Mouse (Mus musculus) right cerebral cortex, postnatal 4 days (tissue): ENCODE data around the gene Lepr.

Experiments
- DNase-seq: peaks from one replicate; pipeline ENCODE4 v3.0.0-alpha.2; 2022

Gene Lepr

GRCm38 (mm10) chr4:101717367-101718121, at the start of gene Lepr:
TSS of gene Lepr (plus strand) at chr4:101717404.
- peak; percentile 29 for DNase-seq

GRCm38 (mm10) chr4:101669161-101669560, 48.0 kb upstream of the Lepr start:
- DNase-seq: no peak

- DNase-seq: no peak
Measured at GRCm38 (mm10) chr4:101669811-101670210, 47.4 kb upstream of the Lepr start.

GRCm38 (mm10) chr4:101674790-101675189, 42.4 kb upstream of the Lepr start:
- no peak for DNase-seq

- DNase-seq: no peak
Measured at GRCm38 (mm10) chr4:101675726-101676125, 41.5 kb upstream of the Lepr start.

GRCm38 (mm10) chr4:101682620-101683019, 34.6 kb upstream of the Lepr start:
- no peak for DNase-seq

- no peak for DNase-seq
Measured at GRCm38 (mm10) chr4:101683086-101683485, 34.1 kb upstream of the Lepr start.

- DNase-seq: no peak
Measured at GRCm38 (mm10) chr4:101684821-101685220, 32.4 kb upstream of the Lepr start.

- no peak for DNase-seq
Measured at GRCm38 (mm10) chr4:101686227-101686810, 30.9 kb upstream of the Lepr start.

- DNase-seq: no peak
Measured at GRCm38 (mm10) chr4:101689241-101689640, 28.0 kb upstream of the Lepr start.

GRCm38 (mm10) chr4:101689645-101690044, 27.6 kb upstream of the Lepr start:
- DNase-seq: no peak

- DNase-seq: no peak
Measured at GRCm38 (mm10) chr4:101692892-101693291, 24.3 kb upstream of the Lepr start.

GRCm38 (mm10) chr4:101694529-101694928, 22.7 kb upstream of the Lepr start:
- no peak for DNase-seq

GRCm38 (mm10) chr4:101697236-101697635, 20.0 kb upstream of the Lepr start:
- no peak for DNase-seq

GRCm38 (mm10) chr4:101699423-101699822, 17.8 kb upstream of the Lepr start:
- no peak for DNase-seq

GRCm38 (mm10) chr4:101700892-101701640, 16.1 kb upstream of the Lepr start:
- DNase-seq: no peak

- no peak for DNase-seq
Measured at GRCm38 (mm10) chr4:101705325-101705724, 11.9 kb upstream of the Lepr start.

GRCm38 (mm10) chr4:101707234-101707633, 10.0 kb upstream of the Lepr start:
- no peak for DNase-seq

- DNase-seq: no peak
Measured at GRCm38 (mm10) chr4:101707953-101708352, 9.3 kb upstream of the Lepr start.

- DNase-seq: no peak
Measured at GRCm38 (mm10) chr4:101710361-101710760, 6.8 kb upstream of the Lepr start.

- no peak for DNase-seq
Measured at GRCm38 (mm10) chr4:101711100-101711499, 6.1 kb upstream of the Lepr start.

- DNase-seq: no peak
Measured at GRCm38 (mm10) chr4:101712563-101712962, 4.6 kb upstream of the Lepr start.

GRCm38 (mm10) chr4:101715302-101715701, 1.9 kb upstream of the Lepr start:
- no peak for DNase-seq

GRCm38 (mm10) chr4:101715805-101716204, 1.4 kb upstream of the Lepr start:
- DNase-seq: no peak
